Mouse (Mus musculus) limb, embryonic 14.5 days (tissue): ENCODE results near the gene Tubg2. TPM values are rescaled to one million over a fixed set of nuclear protein-coding genes. Genes with fewer than 3 reads are reported as not detected.

Source experiments
- ATAC-seq: fragments of 200-750 bp; cut with Nextera tagmentation; 2 replicates; pipeline ENCODE4 v1.8.0; 2017; ENCODE audit warnings: low read depth, moderate number of reproducible peaks, moderate TSS enrichment; ENCODE audit not compliant: low FRiP score
- DNase-seq: peaks from one replicate; pipeline ENCODE4 v3.0.0-alpha.2; 2015; ENCODE audit warnings: low spot score
- H3K27ac ChIP-seq: fragments of 300-500 bp; sonication (generic); replicated peaks from 2 replicates; pipeline ENCODE4 v1.5.1; 2014; ENCODE audit warnings: low read depth, mild to moderate bottlenecking, low read length, moderate library complexity, mixed read lengths
- H3K27me3 ChIP-seq: fragments of 300-500 bp; sonication (generic); 2 replicates; pipeline ENCODE4 v1.6.1; 2014; ENCODE audit warnings: low read length, mixed read lengths; ENCODE audit not compliant: control insufficient read depth, insufficient read depth
- H3K36me3 ChIP-seq: fragments of 300-500 bp; sonication (generic); 2 replicates; pipeline ENCODE4 v1.6.1; 2014; ENCODE audit warnings: mild to moderate bottlenecking, low read length, moderate library complexity, mixed read lengths; ENCODE audit not compliant: control insufficient read depth, insufficient read depth
- H3K4me1 ChIP-seq: fragments of 300-500 bp; sonication (generic); 2 replicates; pipeline ENCODE4 v1.6.1; 2014; ENCODE audit warnings: antibody characterized with exemption, low read length, mixed read lengths; ENCODE audit not compliant: control insufficient read depth, insufficient read depth
- H3K4me2 ChIP-seq: fragments of 300-500 bp; sonication (generic); replicated peaks from 2 replicates; pipeline ENCODE4 v1.6.1; 2014; ENCODE audit warnings: low read depth, mild to moderate bottlenecking, low read length, moderate library complexity; ENCODE audit not compliant: severe bottlenecking
- H3K4me3 ChIP-seq: fragments of 300-500 bp; sonication (generic); replicated peaks from 2 replicates; pipeline ENCODE4 v1.5.1; 2014; ENCODE audit warnings: low read length
- H3K9ac ChIP-seq: fragments of 300-500 bp; sonication (generic); 2 replicates; pipeline ENCODE4 v1.6.1; 2014; ENCODE audit warnings: mild to moderate bottlenecking, low read depth, low read length, moderate library complexity; ENCODE audit not compliant: severe bottlenecking
- H3K9me3 ChIP-seq: fragments of 300-500 bp; sonication (generic); 2 replicates; pipeline ENCODE4 v1.6.1; 2016; ENCODE audit warnings: low read length; ENCODE audit not compliant: control insufficient read depth
- POLR2A ChIP-seq: fragments of 200-500 bp; IDR thresholded peaks from 2 replicates; pipeline ENCODE4 v1.8.0; 2012; ENCODE audit warnings: inconsistent platforms, mild to moderate bottlenecking, moderate library complexity, borderline replicate concordance; ENCODE audit not compliant: insufficient read depth, insufficient read length; ENCODE audit errors: extremely low read depth
- WGBS: fragments of 180-500 bp; shearing (Covaris S2); extraction: QIAGEN DNeasy Blood & Tissue Kit; methylation state at CpG from one replicate; pipeline ENCODE4 v1.1.7; 2014; 5-methylcytosine and 5-hydroxymethylcytosine counted together
- polyA plus RNA-seq, 2 experiments: library from polyadenylated mRNA; depleted of rRNA in 1 of 2; stranded (reverse) in 1 of 2; unstranded in 1 of 2; fragments of >200 nt; fragmentation: Nextera tagmentation in 1 of 2; extraction: Ambion mirVana in 1 of 2; gene quantifications; 2 replicates each; pipeline versions ENCODE4 v1.2.1 to v1.2.3; 2012 to 2014

The Tubg2 gene
- polyA plus RNA-seq, 2 experiments: 6.2 to 7.1 TPM

DNA sequence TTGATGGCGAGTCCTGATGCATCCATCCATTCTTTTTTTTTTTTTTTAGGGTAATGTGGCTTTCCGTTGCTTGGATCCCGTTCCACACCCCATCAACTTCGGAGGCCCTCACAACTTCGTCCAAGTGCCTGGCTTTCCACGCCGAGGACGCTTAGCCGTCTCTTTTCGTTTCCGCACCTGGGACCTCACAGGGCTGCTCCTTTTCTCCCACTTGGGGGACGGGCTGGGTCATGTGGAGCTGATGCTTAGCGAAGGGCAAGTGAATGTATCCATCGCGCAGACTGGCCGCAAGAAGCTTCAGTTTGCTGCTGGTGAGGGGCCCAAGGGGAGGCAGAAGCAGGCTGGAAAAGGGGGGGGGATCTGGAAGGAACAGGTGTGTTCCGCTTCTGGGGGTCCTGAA is 24.6 kb downstream of the Tubg2 start:
- H3K9me3 ChIP-seq: no peaks in the 10 kb centered on the region
- no peaks in the 10 kb centered on the region for H3K36me3 ChIP-seq
- 66% methylated on average over 17 of the region's 17 CpGs for WGBS
- H3K9ac ChIP-seq: no peak overlapping the region
- no peak for ATAC-seq
- H3K4me1 ChIP-seq: 0 out of 2 replicates have a peak, but pooled peaks cover 3% of the 10 kb centered on the region
- H3K27me3 ChIP-seq: peaks cover 31% of the 10 kb centered on the region
- no peak overlapping the region for H3K4me3 ChIP-seq
- no peak for DNase-seq
- no peak for TF ChIP-seq POLR2A
- H3K4me2 ChIP-seq: no peak overlapping the region
- no peak overlapping the region for H3K27ac ChIP-seq

GRCm38 (mm10) chr11:101180846-101181740 is 25.4 kb downstream of the Tubg2 start:
- Histone ChIP-seq H3K9me3 (no peaks in the 10 kb centered on the region), H3K27ac (no peak overlapping the region), H3K4me2 (no peak overlapping the region), H3K36me3 (no peaks in the 10 kb centered on the region), H3K27me3 (peaks cover 27% of the 10 kb centered on the region), H3K9ac (no peak overlapping the region), H3K4me3 (no peak overlapping the region), H3K4me1 (0 out of 2 replicates have a peak, but pooled peaks cover 3% of the 10 kb centered on the region)
- no peak for TF ChIP-seq POLR2A
- ATAC-seq (no peak), DNase-seq (peak; percentile 59)
- 42% methylated on average over 10 of the region's 10 CpGs for WGBS

DNA sequence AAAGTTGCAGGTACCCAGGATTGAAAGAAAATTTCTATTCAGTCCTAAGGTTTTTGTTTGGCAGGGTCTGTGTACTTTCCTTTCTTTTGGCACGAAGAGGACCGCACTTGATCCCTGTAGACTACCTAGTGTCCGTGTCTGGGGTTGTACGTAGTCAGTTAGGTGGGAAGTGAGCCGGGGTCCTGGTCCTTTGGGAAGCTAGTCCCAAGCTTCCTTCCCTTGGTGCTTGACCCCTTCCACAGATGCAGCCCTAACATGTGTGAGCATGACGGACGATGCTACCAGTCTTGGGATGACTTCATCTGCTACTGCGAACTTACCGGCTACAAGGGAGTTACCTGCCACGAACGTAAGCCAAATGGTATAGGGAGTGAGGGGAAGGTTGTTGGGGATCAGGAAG is 26.3 kb downstream of the Tubg2 start:
- H3K9ac ChIP-seq: no peak overlapping the region
- no peaks in the 10 kb centered on the region for H3K9me3 ChIP-seq
- no peaks in the 10 kb centered on the region for H3K36me3 ChIP-seq
- WGBS: 90% methylated on average over 11 of the region's 11 CpGs
- H3K27ac ChIP-seq: no peak overlapping the region
- no peak for TF ChIP-seq POLR2A
- H3K4me2 ChIP-seq: no peak overlapping the region
- H3K4me3 ChIP-seq: no peak overlapping the region
- no peaks in the 10 kb centered on the region for H3K4me1 ChIP-seq
- peaks cover 18% of the 10 kb centered on the region for H3K27me3 ChIP-seq
- DNase-seq: no peak
- no peak for ATAC-seq

DNA sequence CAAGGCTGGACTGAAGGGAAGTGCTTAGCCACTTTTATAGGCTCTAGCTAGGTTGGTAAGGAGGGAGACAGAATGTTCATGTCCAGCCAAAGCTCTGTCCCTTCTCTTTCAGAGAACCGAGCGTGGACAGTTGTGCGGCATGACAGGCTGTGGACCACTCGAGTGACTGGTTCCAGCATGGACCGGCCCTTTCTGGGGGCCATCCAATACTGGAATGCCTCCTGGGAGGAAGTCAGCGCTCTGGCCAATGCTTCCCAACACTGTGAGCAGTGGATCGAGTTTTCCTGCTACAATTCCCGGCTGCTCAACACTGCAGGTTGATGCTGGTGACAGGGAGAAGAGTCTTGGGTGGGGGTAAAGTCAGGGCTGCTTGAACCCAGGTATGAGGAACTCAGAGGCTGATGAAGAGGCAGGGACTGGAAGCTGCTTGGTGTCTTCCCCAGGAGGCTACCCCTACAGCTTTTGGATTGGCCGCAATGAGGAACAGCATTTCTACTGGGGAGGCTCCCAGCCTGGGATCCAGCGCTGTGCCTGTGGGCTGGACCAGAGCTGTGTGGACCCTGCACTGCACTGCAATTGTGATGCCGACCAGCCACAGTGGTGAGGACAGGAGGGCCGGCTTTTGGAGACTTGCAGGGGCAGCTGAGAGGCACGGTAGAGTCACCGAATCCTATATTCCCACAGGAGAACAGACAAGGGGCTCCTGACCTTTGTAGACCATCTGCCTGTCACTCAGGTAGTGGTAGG is 27.2 kb downstream of the Tubg2 start:
- no peak for ATAC-seq
- Histone ChIP-seq H3K27me3 (peaks cover 8% of the 10 kb centered on the region), H3K4me2 (no peak overlapping the region), H3K4me3 (no peak overlapping the region), H3K9ac (no peak overlapping the region; the same call in 1 of the 2 replicates), H3K36me3 (no peaks in the 10 kb centered on the region), H3K4me1 (no peaks in the 10 kb centered on the region), H3K27ac (no peak overlapping the region), H3K9me3 (no peaks in the 10 kb centered on the region)
- TF ChIP-seq POLR2A: no peak
- no peak for DNase-seq
- WGBS: 79% methylated on average over 14 of the region's 14 CpGs

DNA sequence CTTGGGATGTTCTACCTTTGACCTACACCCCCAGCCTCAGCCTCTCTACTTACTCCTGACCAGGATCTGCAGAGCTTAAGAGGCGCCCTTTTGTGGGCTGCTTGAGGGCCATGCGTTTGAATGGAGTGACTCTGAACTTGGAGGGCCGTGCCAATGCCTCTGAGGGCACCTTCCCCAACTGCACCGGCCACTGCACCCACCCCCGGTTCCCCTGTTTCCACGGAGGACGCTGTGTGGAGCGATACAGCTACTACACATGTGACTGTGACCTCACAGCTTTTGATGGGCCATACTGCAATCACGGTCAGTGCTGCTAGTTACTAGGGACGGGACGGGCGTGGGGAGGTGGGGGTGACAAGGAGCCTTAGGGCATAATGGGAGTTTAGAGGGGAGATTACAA is 29.3 kb downstream of the Tubg2 start:
- H3K4me3 ChIP-seq: no peak overlapping the region
- no peaks in the 10 kb centered on the region for H3K36me3 ChIP-seq
- no peak overlapping the region for H3K4me2 ChIP-seq
- peaks cover 9% of the 10 kb centered on the region for H3K4me1 ChIP-seq
- H3K9me3 ChIP-seq: no peaks in the 10 kb centered on the region
- no peak overlapping the region for H3K9ac ChIP-seq
- no peak overlapping the region for H3K27ac ChIP-seq
- WGBS: 76% methylated on average over 12 of the region's 12 CpGs
- no peak for TF ChIP-seq POLR2A
- no peak for ATAC-seq
- no peaks in the 10 kb centered on the region for H3K27me3 ChIP-seq
- DNase-seq: no peak
